Mouse (Mus musculus) retina, adult 2 months (tissue): Measurements from ENCODE around the gene Bcar3.

Source experiments
- DNase-seq: peaks from one replicate; pipeline ENCODE4 v3.0.0-alpha.2; 2012; ENCODE audit warnings: low read depth, low spot score

Bcar3 gene

GRCm38 (mm10) chr3:122566549-122566948, 272.6 kb downstream of the Bcar3 start:
- DNase-seq = no peak

GRCm38 (mm10) chr3:122573426-122574286, 279.7 kb downstream of the Bcar3 start:
- no peak for DNase-seq

DNA sequence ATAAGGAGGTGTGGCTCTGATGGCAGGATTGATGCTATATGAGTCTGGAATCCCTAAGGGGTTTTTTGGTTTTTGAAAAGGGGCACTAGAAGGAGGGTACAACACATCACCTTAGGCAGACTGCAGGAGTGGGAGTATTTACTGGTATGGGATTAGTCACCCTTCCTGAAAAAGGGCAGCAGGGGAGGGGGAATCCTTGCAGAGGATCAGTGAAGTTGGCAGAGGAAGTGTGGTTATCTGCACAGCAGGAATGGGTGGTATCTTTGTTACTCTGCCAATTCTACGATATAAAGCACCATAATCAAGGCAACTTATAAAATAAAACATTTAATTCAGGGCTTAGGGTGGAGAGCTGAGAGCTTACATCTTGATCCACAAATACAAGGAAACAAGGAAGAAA, 281.0 kb downstream of the Bcar3 start:
- no peak for DNase-seq

DNA sequence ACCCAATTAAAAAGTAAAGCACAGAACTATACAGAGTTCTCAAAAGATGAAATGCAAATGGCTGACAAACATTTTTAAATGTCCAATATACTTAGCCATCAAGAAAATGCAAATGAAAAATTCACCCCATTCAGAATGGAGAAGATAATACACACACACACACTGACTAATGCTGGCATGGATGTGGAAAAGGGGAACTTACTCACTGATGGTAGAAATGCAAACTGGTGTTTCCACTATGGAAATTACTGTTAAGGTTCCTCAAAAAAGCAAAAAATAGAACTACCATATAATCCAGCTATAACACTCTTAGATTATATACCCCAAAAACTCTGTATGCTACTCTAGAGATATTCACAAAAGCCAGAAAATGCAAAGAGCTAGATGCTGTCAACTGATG, 283.4 kb downstream of the Bcar3 start:
- no peak for DNase-seq
